Mouse (Mus musculus) stomach, postnatal 0 days (tissue): Measurements from ENCODE around the gene Lgi1.

Experiments used
- CTCF ChIP-seq: IDR thresholded peaks from 2 replicates; pipeline ENCODE4 v1.5.1; 2016; ENCODE audit warnings: antibody characterized with exemption, low read depth, mild to moderate bottlenecking, moderate library complexity
- EP300 ChIP-seq: optimal IDR thresholded peaks from 2 replicates; pipeline ENCODE3; 2016; ENCODE audit warnings: antibody characterized with exemption

- TF ChIP-seq CTCF: no peak
- no peak for TF ChIP-seq EP300
Observed at GRCm38 (mm10) chr19:38320651-38321188, 56.4 kb downstream of the Lgi1 start.
